Mouse (Mus musculus) CH12.LX (cell line): ENCODE data around the gene Pcyox1.

Source experiments
- CHD1 ChIP-seq: IDR thresholded peaks from 2 replicates; pipeline ENCODE4 v1.6.1; 2012; ENCODE audit warnings: low read depth, low read length, improper control_type of control experiment, inconsistent platforms
- CTCF ChIP-seq, 2 experiments: IDR thresholded peaks in 1 of 2; conservative IDR thresholded peaks in 1 of 2; 2 replicates each; pipeline ENCODE4 v1.5.1; 2011 to 2012; ENCODE audit warnings: low read depth in 2 of 2, low read length in 2 of 2, improper control_type of control experiment in 1 of 2, inconsistent platforms in 1 of 2, mild to moderate bottlenecking in 1 of 2, moderate library complexity in 1 of 2
- EP300 ChIP-seq: IDR thresholded peaks from 2 replicates; pipeline ENCODE4 v1.6.1; 2011; ENCODE audit warnings: low read length, improper control_type of control experiment
- HCFC1 ChIP-seq: IDR thresholded peaks from 2 replicates; pipeline ENCODE4 v1.6.1; 2012; ENCODE audit warnings: low read depth, mild to moderate bottlenecking, inconsistent platforms, low read length, improper control_type of control experiment
- MEF2A ChIP-seq: IDR thresholded peaks from 2 replicates; pipeline ENCODE4 v1.6.1; 2014; ENCODE audit warnings: low read depth, mild to moderate bottlenecking, inconsistent platforms, low read length, improper control_type of control experiment, borderline replicate concordance
- NRF1 ChIP-seq: IDR thresholded peaks from 2 replicates; pipeline ENCODE4 v1.6.1; 2014; ENCODE audit warnings: low read depth, mild to moderate bottlenecking, inconsistent platforms, low read length, improper control_type of control experiment, moderate library complexity
- PAX5 ChIP-seq: IDR thresholded peaks from 2 replicates; pipeline ENCODE4 v1.6.1; 2012; ENCODE audit warnings: low read length, inconsistent platforms, mixed read lengths
- POLR2A ChIP-seq: IDR thresholded peaks from 2 replicates; pipeline ENCODE4 v1.6.1; 2011; ENCODE audit warnings: low read depth, mild to moderate bottlenecking, improper control_type of control experiment, low read length
- POLR2AphosphoS2 ChIP-seq: IDR thresholded peaks from 2 replicates; pipeline ENCODE4 v1.6.1; 2011; ENCODE audit warnings: low read depth, low read length, improper control_type of control experiment
- RCOR1 ChIP-seq: conservative IDR thresholded peaks from 2 replicates; pipeline ENCODE4 v1.6.1; 2012; ENCODE audit warnings: low read depth, mild to moderate bottlenecking, inconsistent platforms, low read length, improper control_type of control experiment
- USF1 ChIP-seq: IDR thresholded peaks from 2 replicates; pipeline ENCODE4 v1.6.1; 2014; ENCODE audit warnings: low read depth, mild to moderate bottlenecking, inconsistent platforms, low read length, improper control_type of control experiment
- USF2 ChIP-seq: conservative IDR thresholded peaks from 2 replicates; pipeline ENCODE4 v1.6.1; 2011; ENCODE audit warnings: low read depth, low read length, improper control_type of control experiment

DNA sequence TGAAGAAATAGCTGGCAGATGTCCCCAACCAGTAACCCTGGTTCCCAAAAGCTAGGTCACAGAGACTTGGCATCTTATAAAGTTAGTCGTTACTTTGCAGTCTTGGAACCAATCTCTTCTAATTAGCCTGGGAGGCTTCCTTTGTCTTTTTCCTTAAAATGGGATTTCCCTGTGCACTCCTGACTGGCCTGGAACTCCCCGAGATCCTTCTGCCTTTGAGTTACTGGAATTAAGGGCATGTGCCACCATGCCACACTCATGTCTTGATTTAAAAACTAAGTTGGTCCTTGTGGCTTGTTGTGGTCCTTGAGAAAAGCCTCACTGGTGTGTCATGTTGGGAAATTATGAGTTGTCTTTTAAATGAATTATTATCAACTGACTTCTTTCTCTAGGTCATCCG lies 18.6 kb downstream of the Pcyox1 start:
- no peak for TF ChIP-seq EP300
- TF ChIP-seq USF2: no peak
- no peak for TF ChIP-seq CTCF (conservative IDR thresholded peaks at IDR 0.05 in 1 of 2, IDR thresholded peaks at IDR 0.05 in 1 of 2; ENCODE audit: low read depth in 2 of 2, low read length in 2 of 2)
- no peak for TF ChIP-seq NRF1
- no peak for TF ChIP-seq CHD1
- TF ChIP-seq MEF2A: no peak
- no peak for TF ChIP-seq PAX5
- no peak for TF ChIP-seq POLR2A
- TF ChIP-seq HCFC1: no peak
- TF ChIP-seq POLR2AphosphoS2: no peak
- no peak for TF ChIP-seq USF1
- TF ChIP-seq RCOR1: no peak
